Mouse (Mus musculus) embryonic facial prominence, embryonic 12.5 days (tissue): ENCODE measurements around the gene Plekhm1. TPM values are rescaled to one million over a fixed set of nuclear protein-coding genes. Genes with fewer than 3 reads are reported as not detected.

ENCODE experiments used
- ATAC-seq: fragments of 200-750 bp; cut with Nextera tagmentation; 2 replicates; pipeline ENCODE4 v1.8.0; 2017; ENCODE audit not compliant: insufficient number of reproducible peaks, insufficient read depth, low FRiP score, low TSS enrichment
- H3K27ac ChIP-seq: fragments of 300-500 bp; sonication (generic); 2 replicates; pipeline ENCODE4 v1.5.1; 2016; ENCODE audit warnings: mild to moderate bottlenecking
- H3K27me3 ChIP-seq: fragments of 300-500 bp; sonication (generic); 2 replicates; pipeline ENCODE4 v1.6.1; 2016; ENCODE audit warnings: mild to moderate bottlenecking, moderate library complexity
- H3K36me3 ChIP-seq: fragments of 300-500 bp; sonication (generic); 2 replicates; pipeline ENCODE4 v1.6.1; 2016; ENCODE audit warnings: mild to moderate bottlenecking
- H3K4me1 ChIP-seq: fragments of 300-500 bp; sonication (generic); 2 replicates; pipeline ENCODE4 v1.6.1; 2016
- H3K4me2 ChIP-seq: fragments of 300-500 bp; sonication (generic); replicated peaks from 2 replicates; pipeline ENCODE4 v1.6.1; 2016; ENCODE audit warnings: mild to moderate bottlenecking, moderate library complexity
- H3K4me3 ChIP-seq: fragments of 300-500 bp; sonication (generic); 2 replicates; pipeline ENCODE4 v1.5.1; 2016; ENCODE audit warnings: mild to moderate bottlenecking
- H3K9ac ChIP-seq: fragments of 300-500 bp; sonication (generic); 2 replicates; pipeline ENCODE4 v1.6.1; 2016; ENCODE audit warnings: mild to moderate bottlenecking, moderate library complexity
- H3K9me3 ChIP-seq: fragments of 300-500 bp; sonication (generic); 2 replicates; pipeline ENCODE4 v1.6.1; 2016; ENCODE audit warnings: mild to moderate bottlenecking, moderate library complexity
- WGBS: fragments of 180-500 bp; shearing (Covaris S2); methylation state at CpG from one replicate; pipeline ENCODE4 v1.1.7; 2016; 5-methylcytosine and 5-hydroxymethylcytosine counted together
- polyA plus RNA-seq: library from polyadenylated mRNA; unstranded; fragments of >200 nt; fragmentation: Nextera tagmentation; extraction: Ambion mirVana; gene quantifications from 2 replicates; pipeline ENCODE4 v1.2.1, GENCODE M21; 2016

The Plekhm1 gene
- polyA plus RNA-seq, 1 experiment from 2014 or later = 8.2 TPM

- Histone ChIP-seq H3K4me2 (no peak overlapping the region), H3K9ac (no peak overlapping the region), H3K27ac (0 out of 2 replicates have a peak overlapping the region, but pooled peaks have one; percentile 23)
These were observed 65.8 kb downstream of the Plekhm1 start for GRCm38 (mm10) chr11:103346657-103347056.

GRCm38 (mm10) chr11:103346236-103346635 is 66.3 kb downstream of the Plekhm1 start:
- Histone ChIP-seq H3K27ac (no peak overlapping the region), H3K9ac (no peak overlapping the region), H3K4me3 (no peak overlapping the region), H3K4me2 (no peak overlapping the region), H3K4me1 (0 out of 2 replicates have a peak, but pooled peaks cover 2% of the 10 kb centered on the region), H3K27me3 (no peaks in the 10 kb centered on the region), H3K36me3 (no peaks in the 10 kb centered on the region), H3K9me3 (no peaks in the 10 kb centered on the region)
- WGBS = 79% methylated on average over 7 of the region's 7 CpGs
- no peak for ATAC-seq

More at GRCm38 (mm10) chr11:103346657-103347056, 65.8 kb downstream of the Plekhm1 start:
- Histone ChIP-seq H3K36me3 (no peaks in the 10 kb centered on the region), H3K4me3 (no peak overlapping the region), H3K4me1 (0 out of 2 replicates have a peak, but pooled peaks cover 2% of the 10 kb centered on the region), H3K27me3 (no peaks in the 10 kb centered on the region), H3K9me3 (no peaks in the 10 kb centered on the region)
- no peak for ATAC-seq
- WGBS = 66% methylated on average over 5 of the region's 5 CpGs

GRCm38 (mm10) chr11:103345408-103346091 is 66.9 kb downstream of the Plekhm1 start:
- Histone ChIP-seq H3K4me3 (no peak overlapping the region), H3K27me3 (no peaks in the 10 kb centered on the region), H3K4me2 (no peak overlapping the region), H3K9me3 (no peaks in the 10 kb centered on the region), H3K9ac (no peak overlapping the region), H3K36me3 (no peaks in the 10 kb centered on the region), H3K27ac (no peak overlapping the region), H3K4me1 (0 out of 2 replicates have a peak, but pooled peaks cover 2% of the 10 kb centered on the region)
- WGBS = 82% methylated on average over 7 of the region's 7 CpGs
- no peak for ATAC-seq

- Histone ChIP-seq H3K27me3 (no peaks in the 10 kb centered on the region), H3K4me2 (no peak overlapping the region), H3K9ac (no peak overlapping the region), H3K9me3 (no peaks in the 10 kb centered on the region), H3K4me3 (no peak overlapping the region), H3K36me3 (no peaks in the 10 kb centered on the region), H3K27ac (no peak overlapping the region), H3K4me1 (peaks cover 7% of the 10 kb centered on the region; the same call in 1 of the 2 replicates)
- ATAC-seq = no peak
- 71% methylated on average over 19 of the region's 19 CpGs for WGBS
These were observed 67.8 kb downstream of the Plekhm1 start for GRCm38 (mm10) chr11:103344494-103345332.

GRCm38 (mm10) chr11:103343881-103344280 is 68.6 kb downstream of the Plekhm1 start:
- peaks cover 11% of the 10 kb centered on the region; the same call in 1 of the 2 replicates for H3K4me1 ChIP-seq
- 95% methylated on average over 1 of the region's 1 CpGs for WGBS
- H3K27me3 ChIP-seq = 0 out of 2 replicates have a peak, but pooled peaks cover 3% of the 10 kb centered on the region
- H3K27ac ChIP-seq = no peak overlapping the region
- no peak overlapping the region for H3K4me2 ChIP-seq
- H3K9ac ChIP-seq = no peak overlapping the region
- H3K9me3 ChIP-seq = no peaks in the 10 kb centered on the region
- ATAC-seq = no peak
- no peaks in the 10 kb centered on the region for H3K36me3 ChIP-seq
- H3K4me3 ChIP-seq = no peak overlapping the region

GRCm38 (mm10) chr11:103343063-103343462 is 69.4 kb downstream of the Plekhm1 start:
- ATAC-seq = no peak
- Histone ChIP-seq H3K4me1 (peaks cover 11% of the 10 kb centered on the region; the same call in 1 of the 2 replicates), H3K9ac (no peak overlapping the region), H3K4me2 (no peak overlapping the region), H3K27ac (no peak overlapping the region), H3K9me3 (no peaks in the 10 kb centered on the region), H3K36me3 (no peaks in the 10 kb centered on the region), H3K4me3 (no peak overlapping the region), H3K27me3 (0 out of 2 replicates have a peak, but pooled peaks cover 3% of the 10 kb centered on the region)
- 82% methylated on average over 6 of the region's 6 CpGs for WGBS

GRCm38 (mm10) chr11:103340677-103341076 is 71.8 kb downstream of the Plekhm1 start:
- H3K4me1 ChIP-seq = peaks cover 9% of the 10 kb centered on the region; the same call in 1 of the 2 replicates
- no peak overlapping the region for H3K27ac ChIP-seq
- H3K4me3 ChIP-seq = no peak overlapping the region
- no peaks in the 10 kb centered on the region for H3K9me3 ChIP-seq
- ATAC-seq = no peak
- H3K9ac ChIP-seq = no peak overlapping the region
- H3K27me3 ChIP-seq = 0 out of 2 replicates have a peak, but pooled peaks cover 3% of the 10 kb centered on the region
- WGBS = 50% methylated on average over 7 of the region's 7 CpGs
- H3K4me2 ChIP-seq = no peak overlapping the region
- H3K36me3 ChIP-seq = no peaks in the 10 kb centered on the region

- peaks cover 5% of the 10 kb centered on the region for H3K27me3 ChIP-seq
- no peaks in the 10 kb centered on the region for H3K9me3 ChIP-seq
- H3K4me1 ChIP-seq = peaks cover 9% of the 10 kb centered on the region; the same call in 1 of the 2 replicates
- H3K4me2 ChIP-seq = peak overlapping the region; percentile 40
- H3K4me3 ChIP-seq = 0 out of 2 replicates have a peak overlapping the region, but pooled peaks have one; percentile 12
- no peak overlapping the region for H3K9ac ChIP-seq
- H3K27ac ChIP-seq = no peak overlapping the region
- no peaks in the 10 kb centered on the region for H3K36me3 ChIP-seq
- ATAC-seq = no peak
- WGBS = 74% methylated on average over 19 of the region's 19 CpGs
These were observed 72.4 kb downstream of the Plekhm1 start for GRCm38 (mm10) chr11:103340130-103340529.

GRCm38 (mm10) chr11:103339414-103340119 is 72.9 kb downstream of the Plekhm1 start:
- H3K4me2 ChIP-seq = peak overlapping the region; percentile 40
- H3K27me3 ChIP-seq = peaks cover 11% of the 10 kb centered on the region
- H3K27ac ChIP-seq = no peak overlapping the region
- H3K4me1 ChIP-seq = peaks cover 9% of the 10 kb centered on the region; the same call in 1 of the 2 replicates
- 0 out of 2 replicates have a peak overlapping the region, but pooled peaks have one; percentile 12 for H3K4me3 ChIP-seq
- H3K9me3 ChIP-seq = no peaks in the 10 kb centered on the region
- H3K36me3 ChIP-seq = no peaks in the 10 kb centered on the region
- peak; percentile 25; the same call in 1 of the 2 replicates for ATAC-seq
- 33% methylated on average over 19 of the region's 19 CpGs for WGBS
- no peak overlapping the region for H3K9ac ChIP-seq

GRCm38 (mm10) chr11:103338671-103339070 is 73.8 kb downstream of the Plekhm1 start:
- peaks cover 20% of the 10 kb centered on the region for H3K27me3 ChIP-seq
- H3K9me3 ChIP-seq = no peaks in the 10 kb centered on the region
- H3K36me3 ChIP-seq = no peaks in the 10 kb centered on the region
- no peak overlapping the region for H3K9ac ChIP-seq
- no peak overlapping the region for H3K4me3 ChIP-seq
- H3K27ac ChIP-seq = no peak overlapping the region
- H3K4me2 ChIP-seq = no peak overlapping the region
- WGBS = 92% methylated on average over 6 of the region's 6 CpGs
- H3K4me1 ChIP-seq = peaks cover 12% of the 10 kb centered on the region
- no peak for ATAC-seq

- peaks cover 25% of the 10 kb centered on the region for H3K27me3 ChIP-seq
- no peaks in the 10 kb centered on the region for H3K36me3 ChIP-seq
- 85% methylated on average over 7 of the region's 7 CpGs for WGBS
- no peak for ATAC-seq
- no peak overlapping the region for H3K9ac ChIP-seq
- no peak overlapping the region for H3K4me2 ChIP-seq
- H3K9me3 ChIP-seq = no peaks in the 10 kb centered on the region
- H3K27ac ChIP-seq = no peak overlapping the region
- peaks cover 17% of the 10 kb centered on the region for H3K4me1 ChIP-seq
- H3K4me3 ChIP-seq = no peak overlapping the region
These were observed 74.4 kb downstream of the Plekhm1 start for GRCm38 (mm10) chr11:103338119-103338518.
